Mouse (Mus musculus) midbrain, postnatal 0 days (tissue): ENCODE data around the gene Grin2c. TPM values are rescaled to one million over a fixed set of nuclear protein-coding genes. Genes with fewer than 3 reads are reported as not detected.

Experiments used
- ATAC-seq: fragments of 200-750 bp; cut with Nextera tagmentation; 2 replicates; pipeline ENCODE4 v1.8.0; 2017; ENCODE audit warnings: moderate number of reproducible peaks, mild to moderate bottlenecking, moderate TSS enrichment, moderate library complexity; ENCODE audit not compliant: low FRiP score
- DNase-seq: peaks from one replicate; pipeline ENCODE4 v3.0.0-alpha.2; 2015; ENCODE audit warnings: low spot score
- H3K27ac ChIP-seq: fragments of 300-500 bp; sonication (generic); 2 replicates; pipeline ENCODE4 v1.5.1; 2014; ENCODE audit warnings: low read depth, mild to moderate bottlenecking, low read length, mixed read lengths
- H3K27me3 ChIP-seq: fragments of 300-500 bp; sonication (generic); 2 replicates; pipeline ENCODE4 v1.6.1; 2014; ENCODE audit warnings: low read length, control low read depth, mixed read lengths; ENCODE audit not compliant: insufficient read depth
- H3K36me3 ChIP-seq: fragments of 300-500 bp; sonication (generic); 2 replicates; pipeline ENCODE4 v1.6.1; 2014; ENCODE audit warnings: low read length, control low read depth, mixed read lengths; ENCODE audit not compliant: insufficient read depth
- H3K4me1 ChIP-seq: fragments of 300-500 bp; sonication (generic); 2 replicates; pipeline ENCODE4 v1.6.1; 2014; ENCODE audit warnings: mild to moderate bottlenecking, control low read depth, antibody characterized with exemption, low read length, mixed read lengths; ENCODE audit not compliant: insufficient read depth
- H3K4me2 ChIP-seq: fragments of 300-500 bp; sonication (generic); 2 replicates; pipeline ENCODE4 v1.6.1; 2014; ENCODE audit warnings: low read depth, mild to moderate bottlenecking, low read length, mixed read lengths; ENCODE audit not compliant: poor library complexity, severe bottlenecking
- H3K4me3 ChIP-seq: fragments of 300-500 bp; sonication (generic); 2 replicates; pipeline ENCODE4 v1.5.1; 2014; ENCODE audit warnings: low read depth, mild to moderate bottlenecking, low read length, moderate library complexity
- H3K9ac ChIP-seq: fragments of 300-500 bp; sonication (generic); replicated peaks from 2 replicates; pipeline ENCODE4 v1.6.1; 2014; ENCODE audit warnings: mild to moderate bottlenecking, low read length, moderate library complexity, mixed read lengths; ENCODE audit not compliant: poor library complexity, severe bottlenecking
- H3K9me3 ChIP-seq: fragments of 300-500 bp; sonication (generic); 2 replicates; pipeline ENCODE4 v1.6.1; 2016; ENCODE audit warnings: low read length, control low read depth
- CTCF ChIP-seq: IDR thresholded peaks from 2 replicates; pipeline ENCODE4 v1.5.1; 2016; ENCODE audit warnings: antibody characterized with exemption, mild to moderate bottlenecking
- WGBS: fragments of 180-500 bp; shearing (Covaris S2); extraction: QIAGEN DNeasy Blood & Tissue Kit; methylation state at CpG from one replicate; pipeline ENCODE4 v1.1.7; 2014; 5-methylcytosine and 5-hydroxymethylcytosine counted together
- polyA plus RNA-seq: library from polyadenylated mRNA; unstranded; fragments of >200 nt; fragmentation: Nextera tagmentation; extraction: Ambion mirVana; gene quantifications from 2 replicates; pipeline ENCODE4 v1.2.1, GENCODE M21; 2015
- total RNA-seq: library from RNA; depleted of rRNA; stranded (reverse); fragments of >200 nt; gene quantifications from 2 replicates; pipeline ENCODE4 v1.2.3, GENCODE M21; 2014

Grin2c gene
- total and polyA plus RNA-seq, 2 experiments from 2014 or later = 0.59 to 4.1 TPM

- H3K9ac ChIP-seq = peak within 1 kb of the TSS; percentile 74
- TF ChIP-seq CTCF = peak; percentile 24; the same call in 1 of the 2 replicates
- H3K4me3 ChIP-seq = peak within 1 kb of the TSS; percentile 61
- H3K27ac ChIP-seq = peak within 1 kb of the TSS; percentile 91
- H3K4me1 ChIP-seq = peaks cover 21% of the 10 kb centered on the region
- WGBS = under 1% methylated on average over 42 of the region's 42 CpGs
- H3K36me3 ChIP-seq = 0 out of 2 replicates have a peak, but pooled peaks cover under 1% of the 10 kb centered on the region
- no peaks in the 10 kb centered on the region for H3K27me3 ChIP-seq
- ATAC-seq = peak; percentile 95
- peak; percentile 100 for DNase-seq
- no peaks in the 10 kb centered on the region for H3K9me3 ChIP-seq
- H3K4me2 ChIP-seq = peak within 1 kb of the TSS; percentile 83
Measured at GRCm38 (mm10) chr11:115276780-115277603, 9.9 kb upstream of the Grin2c start, which contains the start of gene Fdxr. Gene Fdxr (minus strand): TSS chr11:115277050.

- WGBS = 61% methylated on average over 3 of the region's 3 CpGs
- ATAC-seq (no peak), DNase-seq (no peak)
- Histone ChIP-seq H3K4me1 (peaks cover 21% of the 10 kb centered on the region), H3K4me2 (peak overlapping the region; percentile 83), H3K36me3 (peaks cover 8% of the 10 kb centered on the region; the same call in 1 of the 2 replicates), H3K27ac (peak overlapping the region; percentile 91), H3K9me3 (no peaks in the 10 kb centered on the region), H3K27me3 (no peaks in the 10 kb centered on the region), H3K9ac (peak overlapping the region; percentile 74), H3K4me3 (peak overlapping the region; percentile 61)
- TF ChIP-seq CTCF = no peak
Measured at GRCm38 (mm10) chr11:115275954-115276353, 8.9 kb upstream of the Grin2c start.

- no peak for DNase-seq
- Histone ChIP-seq H3K27me3 (no peaks in the 10 kb centered on the region), H3K36me3 (peaks cover 8% of the 10 kb centered on the region; the same call in 1 of the 2 replicates), H3K27ac (no peak overlapping the region), H3K4me1 (peaks cover 21% of the 10 kb centered on the region), H3K9me3 (no peaks in the 10 kb centered on the region), H3K4me3 (peak overlapping the region; percentile 61), H3K4me2 (peak overlapping the region; percentile 83), H3K9ac (peak overlapping the region; percentile 74; the same call in 1 of the 2 replicates)
- no peak for ATAC-seq
- no peak for TF ChIP-seq CTCF
- 90% methylated on average over 6 of the region's 6 CpGs for WGBS
Measured at GRCm38 (mm10) chr11:115275509-115275908, 8.5 kb upstream of the Grin2c start.

GRCm38 (mm10) chr11:115274771-115275170 is 7.7 kb upstream of the Grin2c start:
- no peak for ATAC-seq
- Histone ChIP-seq H3K27me3 (no peaks in the 10 kb centered on the region), H3K4me1 (peaks cover 21% of the 10 kb centered on the region), H3K9ac (no peak overlapping the region), H3K27ac (no peak overlapping the region), H3K36me3 (peaks cover 8% of the 10 kb centered on the region; the same call in 1 of the 2 replicates), H3K9me3 (no peaks in the 10 kb centered on the region), H3K4me2 (no peak overlapping the region), H3K4me3 (no peak overlapping the region)
- no peak for TF ChIP-seq CTCF
- DNase-seq = no peak
- WGBS = 93% methylated on average over 6 of the region's 6 CpGs

GRCm38 (mm10) chr11:115274178-115274577 is 7.1 kb upstream of the Grin2c start:
- TF ChIP-seq CTCF = no peak
- peaks cover 13% of the 10 kb centered on the region; the same call in 1 of the 2 replicates for H3K36me3 ChIP-seq
- peaks cover 21% of the 10 kb centered on the region for H3K4me1 ChIP-seq
- H3K9ac ChIP-seq = no peak overlapping the region
- no peaks in the 10 kb centered on the region for H3K27me3 ChIP-seq
- ATAC-seq (no peak), DNase-seq (no peak)
- WGBS = 83% methylated on average over 7 of the region's 7 CpGs
- no peak overlapping the region for H3K4me2 ChIP-seq
- H3K27ac ChIP-seq = no peak overlapping the region
- no peaks in the 10 kb centered on the region for H3K9me3 ChIP-seq
- no peak overlapping the region for H3K4me3 ChIP-seq

- 79% methylated on average over 7 of the region's 7 CpGs for WGBS
- no peak for DNase-seq
- TF ChIP-seq CTCF = no peak
Measured at GRCm38 (mm10) chr11:115273735-115274134, 6.7 kb upstream of the Grin2c start.

More at GRCm38 (mm10) chr11:115273735-115274134, 6.7 kb upstream of the Grin2c start:
- no peaks in the 10 kb centered on the region for H3K9me3 ChIP-seq
- H3K27me3 ChIP-seq = peaks cover 2% of the 10 kb centered on the region; the same call in 1 of the 2 replicates
- no peak overlapping the region for H3K9ac ChIP-seq
- no peak overlapping the region for H3K4me2 ChIP-seq
- peaks cover 21% of the 10 kb centered on the region for H3K4me1 ChIP-seq
- no peak for ATAC-seq
- H3K4me3 ChIP-seq = no peak overlapping the region
- no peak overlapping the region for H3K27ac ChIP-seq
- H3K36me3 ChIP-seq = peaks cover 18% of the 10 kb centered on the region
